Mouse (Mus musculus) hindbrain, embryonic 14.5 days (tissue): ENCODE data around the gene Tec. TPM values are rescaled to one million over a fixed set of nuclear protein-coding genes. Genes with fewer than 3 reads are reported as not detected.

Experiments used
- ATAC-seq: fragments of 200-750 bp; cut with Nextera tagmentation; 2 replicates; pipeline ENCODE4 v1.8.0; 2017; ENCODE audit warnings: moderate number of reproducible peaks, mild to moderate bottlenecking, moderate TSS enrichment, moderate library complexity; ENCODE audit not compliant: low FRiP score
- DNase-seq: peaks from one replicate; pipeline ENCODE4 v3.0.0-alpha.2; 2015; ENCODE audit warnings: low spot score
- H3K27ac ChIP-seq: fragments of 300-500 bp; sonication (generic); 2 replicates; pipeline ENCODE4 v1.5.1; 2014; ENCODE audit warnings: mild to moderate bottlenecking, moderate library complexity
- H3K27me3 ChIP-seq: fragments of 300-500 bp; sonication (generic); 2 replicates; pipeline ENCODE4 v1.6.1; 2014; ENCODE audit warnings: mild to moderate bottlenecking, low read length, mixed read lengths; ENCODE audit not compliant: control insufficient read depth, insufficient read depth
- H3K36me3 ChIP-seq: fragments of 300-500 bp; sonication (generic); replicated peaks from 2 replicates; pipeline ENCODE4 v1.6.1; 2014; ENCODE audit not compliant: control insufficient read depth, insufficient read depth
- H3K4me1 ChIP-seq: fragments of 300-500 bp; sonication (generic); replicated peaks from 2 replicates; pipeline ENCODE4 v1.6.1; 2014; ENCODE audit warnings: antibody characterized with exemption, low read length, mixed read lengths; ENCODE audit not compliant: control insufficient read depth, insufficient read depth
- H3K4me2 ChIP-seq: fragments of 300-500 bp; sonication (generic); replicated peaks from 2 replicates; pipeline ENCODE4 v1.6.1; 2014; ENCODE audit warnings: mild to moderate bottlenecking, moderate library complexity
- H3K4me3 ChIP-seq: fragments of 300-500 bp; sonication (generic); replicated peaks from 2 replicates; pipeline ENCODE4 v1.5.1; 2014; ENCODE audit warnings: mild to moderate bottlenecking, low read length
- H3K9ac ChIP-seq: fragments of 300-500 bp; sonication (generic); 2 replicates; pipeline ENCODE4 v1.6.1; 2014
- H3K9me3 ChIP-seq: fragments of 300-500 bp; sonication (generic); 2 replicates; pipeline ENCODE4 v1.6.1; 2016; ENCODE audit warnings: low read length; ENCODE audit not compliant: control insufficient read depth
- WGBS: fragments of 180-500 bp; shearing (Covaris S2); extraction: QIAGEN DNeasy Blood & Tissue Kit; methylation state at CpG from one replicate; pipeline ENCODE4 v1.1.7; 2014; 5-methylcytosine and 5-hydroxymethylcytosine counted together
- polyA plus RNA-seq: library from polyadenylated mRNA; unstranded; fragments of >200 nt; fragmentation: Nextera tagmentation; extraction: Ambion mirVana; gene quantifications from 2 replicates; pipeline ENCODE4 v1.2.1, GENCODE M21; 2014

Gene Tec
- polyA plus RNA-seq, 1 experiment from 2014 or later: 7.6 TPM

GRCm38 (mm10) chr5:72857756-72858155, 10.5 kb downstream of the Tec start:
- no peaks in the 10 kb centered on the region for H3K36me3 ChIP-seq
- H3K4me2 ChIP-seq: no peak overlapping the region
- no peak overlapping the region for H3K9ac ChIP-seq
- no peaks in the 10 kb centered on the region for H3K9me3 ChIP-seq
- no peaks in the 10 kb centered on the region for H3K27me3 ChIP-seq
- ATAC-seq (no peak), DNase-seq (no peak)
- no peaks in the 10 kb centered on the region for H3K4me1 ChIP-seq
- H3K4me3 ChIP-seq: no peak overlapping the region
- H3K27ac ChIP-seq: no peak overlapping the region
- 85% methylated on average over 4 of the region's 4 CpGs for WGBS

- H3K4me1 ChIP-seq: no peaks in the 10 kb centered on the region
- H3K9me3 ChIP-seq: no peaks in the 10 kb centered on the region
- H3K9ac ChIP-seq: no peak overlapping the region
- H3K27ac ChIP-seq: 0 out of 2 replicates have a peak overlapping the region, but pooled peaks have one; percentile 48
- H3K27me3 ChIP-seq: no peaks in the 10 kb centered on the region
- H3K4me2 ChIP-seq: no peak overlapping the region
- no peak overlapping the region for H3K4me3 ChIP-seq
- DNase-seq (no peak), ATAC-seq (no peak)
- 81% methylated on average over 8 of the region's 8 CpGs for WGBS
- H3K36me3 ChIP-seq: no peaks in the 10 kb centered on the region
These were observed 11.9 kb downstream of the Tec start for GRCm38 (mm10) chr5:72856255-72856878.

GRCm38 (mm10) chr5:72855685-72856124, 12.6 kb downstream of the Tec start:
- DNase-seq: peak; percentile 81
- WGBS: 7% methylated on average over 3 of the region's 3 CpGs
- H3K4me3 ChIP-seq: no peak overlapping the region

GRCm38 (mm10) chr5:72854141-72854990, 13.9 kb downstream of the Tec start:
- Histone ChIP-seq H3K4me2 (no peak overlapping the region), H3K27me3 (no peaks in the 10 kb centered on the region), H3K36me3 (no peaks in the 10 kb centered on the region), H3K4me3 (no peak overlapping the region), H3K9ac (no peak overlapping the region), H3K9me3 (no peaks in the 10 kb centered on the region), H3K27ac (no peak overlapping the region), H3K4me1 (no peaks in the 10 kb centered on the region)
- 77% methylated on average over 6 of the region's 6 CpGs for WGBS
- DNase-seq (no peak), ATAC-seq (no peak)

More at GRCm38 (mm10) chr5:72855685-72856124, 12.6 kb downstream of the Tec start:
- H3K9me3 ChIP-seq: no peaks in the 10 kb centered on the region
- ATAC-seq: peak; percentile 88
- H3K27me3 ChIP-seq: no peaks in the 10 kb centered on the region
- H3K36me3 ChIP-seq: no peaks in the 10 kb centered on the region
- H3K9ac ChIP-seq: no peak overlapping the region
- H3K4me2 ChIP-seq: no peak overlapping the region
- H3K4me1 ChIP-seq: no peaks in the 10 kb centered on the region
- H3K27ac ChIP-seq: 0 out of 2 replicates have a peak overlapping the region, but pooled peaks have one; percentile 3

GRCm38 (mm10) chr5:72853365-72853764, 14.9 kb downstream of the Tec start:
- no peak for DNase-seq
- ATAC-seq: no peak
- no peaks in the 10 kb centered on the region for H3K4me1 ChIP-seq
- no peak overlapping the region for H3K4me2 ChIP-seq
- 81% methylated on average over 2 of the region's 2 CpGs for WGBS
- H3K27ac ChIP-seq: no peak overlapping the region
- no peaks in the 10 kb centered on the region for H3K9me3 ChIP-seq
- H3K9ac ChIP-seq: no peak overlapping the region
- no peaks in the 10 kb centered on the region for H3K36me3 ChIP-seq
- H3K4me3 ChIP-seq: no peak overlapping the region
- H3K27me3 ChIP-seq: no peaks in the 10 kb centered on the region

- Histone ChIP-seq H3K4me2 (no peak overlapping the region), H3K4me1 (no peaks in the 10 kb centered on the region), H3K36me3 (no peaks in the 10 kb centered on the region), H3K27ac (no peak overlapping the region), H3K27me3 (no peaks in the 10 kb centered on the region), H3K9me3 (no peaks in the 10 kb centered on the region), H3K9ac (no peak overlapping the region), H3K4me3 (no peak overlapping the region)
- ATAC-seq (no peak), DNase-seq (no peak)
- whole genome bisulfite sequencing: 70% methylated on average over 7 of the region's 7 CpGs
These were observed 15.8 kb downstream of the Tec start for GRCm38 (mm10) chr5:72852301-72852995.

GRCm38 (mm10) chr5:72851674-72852098, 16.6 kb downstream of the Tec start:
- Histone ChIP-seq H3K9me3 (no peaks in the 10 kb centered on the region), H3K4me3 (no peak overlapping the region), H3K9ac (no peak overlapping the region), H3K36me3 (no peaks in the 10 kb centered on the region), H3K27ac (no peak overlapping the region), H3K27me3 (no peaks in the 10 kb centered on the region), H3K4me2 (no peak overlapping the region), H3K4me1 (no peaks in the 10 kb centered on the region)
- no peak for ATAC-seq
- DNase-seq: no peak
- 94% methylated on average over 4 of the region's 4 CpGs for WGBS

- H3K4me3 ChIP-seq: no peak overlapping the region
- no peaks in the 10 kb centered on the region for H3K27me3 ChIP-seq
- H3K36me3 ChIP-seq: no peaks in the 10 kb centered on the region
- WGBS: 78% methylated on average over 12 of the region's 12 CpGs
- ATAC-seq (no peak), DNase-seq (no peak)
- no peak overlapping the region for H3K27ac ChIP-seq
- H3K4me1 ChIP-seq: no peaks in the 10 kb centered on the region
- no peaks in the 10 kb centered on the region for H3K9me3 ChIP-seq
- no peak overlapping the region for H3K9ac ChIP-seq
- no peak overlapping the region for H3K4me2 ChIP-seq
These were observed 17.2 kb downstream of the Tec start for GRCm38 (mm10) chr5:72850926-72851673.
